Comparison of ENCODE assay signal across 28 mouse cellular contexts in the genomic region with DNA sequence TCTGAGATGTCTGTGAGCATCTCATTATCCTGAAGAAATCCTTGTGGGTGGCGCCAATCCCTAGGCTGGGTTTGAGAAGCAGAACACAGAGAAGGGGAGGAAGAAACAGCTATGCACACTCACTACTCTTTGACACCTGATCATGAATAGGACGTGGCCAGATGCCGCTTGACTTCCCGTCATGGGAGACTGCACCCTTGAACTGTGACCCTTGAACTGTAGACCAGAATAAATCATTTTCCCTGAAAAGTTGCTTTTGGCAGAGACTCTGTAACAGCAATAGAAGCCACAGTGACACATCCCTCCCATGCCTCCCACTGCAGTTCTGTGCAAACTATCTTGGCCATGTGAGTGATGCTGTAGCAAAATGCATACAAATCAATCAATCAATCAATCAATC.
DNase-seq lines count a peak whose midpoint lies in the region; ATAC-seq and TF ChIP-seq lines count a peak whose summit lies in the region.
"Had no signal": no experiment of that assay in that cellular context is flagged by ENCODE, and none has a peak within 500 bp of the region (broad histone marks: within the 10 kb centered on the region; RNA-seq: fewer than 3 reads in every experiment).

No protein-coding gene starts in this region.

- intact Hi-C loops in heart, postnatal 25 days (cut with DNase I): no loop called here

- peak; percentile 50 for DNase-seq in heart, embryonic 10.5 days (ENCODE audit: low spot score)
- no peak for DNase-seq in heart, postnatal 25 days (ENCODE audit: low spot score)
- peak; percentile 72 for DNase-seq in kidney, adult 2 months
- peak; percentile 23 for DNase-seq in ZHBTc4 (ENCODE audit: low read depth, low spot score)
- DNase-seq in kidney, postnatal 0 days (ENCODE audit: low spot score): no peak
- DNase-seq in cerebellum, postnatal 36 days: no peak
- no peak for DNase-seq in lung, postnatal 4 days
- DNase-seq: adrenal gland, postnatal 25 days; cerebellum, adult 11-12 months; cerebellum, adult 9-11 months; gastrocnemius, postnatal 10 days; liver, embryonic 13.5 days; retina, postnatal 1 day; thymus, postnatal 14 days had no signal

- no peak for TF ChIP-seq POLR2A in kidney, adult 2 months (IDR thresholded peaks at IDR 0.05; ENCODE audit: low read depth, low read length)

- TF ChIP-seq CTCF in kidney, adult 2 months (conservative IDR thresholded peaks at IDR 0.05; ENCODE audit: insufficient read depth, insufficient read length, low read depth, low read length): no peak
- TF ChIP-seq CTCF in kidney, postnatal 0 days (IDR thresholded peaks at IDR 0.05; ENCODE audit: low read depth): no peak

- no peak overlapping the region for H3K4me2 ChIP-seq in kidney, embryonic 16.5 days (replicated peaks; ENCODE audit: low read depth, low read length)
- H3K4me2 ChIP-seq in kidney, postnatal 0 days (ENCODE audit: low read length): no peak overlapping the region
- H3K4me2 ChIP-seq: embryonic facial prominence, embryonic 13.5 days; forebrain, embryonic 15.5 days; heart, embryonic 11.5 days; hindbrain, embryonic 14.5 days; limb, embryonic 13.5 days; liver, embryonic 13.5 days; midbrain, embryonic 15.5 days; neural tube, embryonic 15.5 days; stomach, embryonic 15.5 days had no signal

- WGBS in heart, embryonic 10.5 days: 93% methylated on average over 4 of the region's 4 CpGs
- 34% methylated on average over 4 of the region's 4 CpGs for WGBS in kidney, adult 2 months
- WGBS in kidney, embryonic 16.5 days: 39% methylated on average over 4 of the region's 4 CpGs
- 44% methylated on average over 4 of the region's 4 CpGs for WGBS in kidney, postnatal 0 days

- no peaks in the 10 kb centered on the region for H3K36me3 ChIP-seq in heart, embryonic 10.5 days
- no peaks in the 10 kb centered on the region for H3K36me3 ChIP-seq in kidney, adult 2 months (ENCODE audit: control insufficient read depth, insufficient read depth, low read length)
- H3K36me3 ChIP-seq in kidney, embryonic 16.5 days (ENCODE audit: insufficient read depth, low read length): peaks cover 7% of the 10 kb centered on the region; the same call in 1 of the 2 replicates
- H3K36me3 ChIP-seq in kidney, postnatal 0 days (ENCODE audit: insufficient read depth, low read length): no peaks in the 10 kb centered on the region
- H3K36me3 ChIP-seq: forebrain, embryonic 15.5 days; liver, embryonic 13.5 days; midbrain, embryonic 10.5 days; midbrain, embryonic 15.5 days; stomach, embryonic 15.5 days had no signal

- H3K4me3 ChIP-seq in heart, embryonic 10.5 days: no peak overlapping the region
- no peak overlapping the region for H3K4me3 ChIP-seq in kidney, adult 2 months (ENCODE audit: insufficient read depth, low read depth, low read length)
- H3K4me3 ChIP-seq in kidney, embryonic 16.5 days (ENCODE audit: low read length): no peak overlapping the region
- H3K4me3 ChIP-seq in kidney, postnatal 0 days (replicated peaks; ENCODE audit: low read depth, low read length): no peak overlapping the region
- H3K4me3 ChIP-seq: embryonic facial prominence, embryonic 13.5 days; forebrain, embryonic 10.5 days; forebrain, embryonic 15.5 days; limb, embryonic 13.5 days; liver, embryonic 13.5 days; midbrain, embryonic 10.5 days; midbrain, embryonic 15.5 days; neural tube, embryonic 15.5 days; stomach, embryonic 15.5 days had no signal

- no peak for ATAC-seq in kidney, embryonic 16.5 days (ENCODE audit: low FRiP score, low TSS enrichment)
- 0 out of 2 replicates have a peak, but pooled peaks have one; percentile 36 for ATAC-seq in kidney, postnatal 0 days (replicated peaks; ENCODE audit: low FRiP score, low read depth)
- ATAC-seq: forebrain, embryonic 15.5 days; Patski had no signal

- H3K4me1 ChIP-seq in heart, embryonic 10.5 days: no peaks in the 10 kb centered on the region
- no peaks in the 10 kb centered on the region for H3K4me1 ChIP-seq in kidney, adult 2 months (ENCODE audit: control insufficient read depth, insufficient read depth, low read length)
- no peaks in the 10 kb centered on the region for H3K4me1 ChIP-seq in kidney, embryonic 16.5 days (ENCODE audit: insufficient read depth, low read length)
- H3K4me1 ChIP-seq in kidney, postnatal 0 days (replicated peaks; ENCODE audit: insufficient read depth, low read length): no peaks in the 10 kb centered on the region
- H3K4me1 ChIP-seq: embryonic facial prominence, embryonic 13.5 days; limb, embryonic 13.5 days; liver, embryonic 13.5 days; midbrain, embryonic 10.5 days; midbrain, embryonic 15.5 days; stomach, embryonic 15.5 days had no signal

- no peak overlapping the region for H3K9ac ChIP-seq in kidney, embryonic 16.5 days (replicated peaks; ENCODE audit: low read length)
- no peak overlapping the region for H3K9ac ChIP-seq in kidney, postnatal 0 days (ENCODE audit: low read depth, low read length)
- H3K9ac ChIP-seq: embryonic facial prominence, embryonic 13.5 days; forebrain, embryonic 15.5 days; hindbrain, embryonic 14.5 days; limb, embryonic 13.5 days; liver, embryonic 13.5 days; midbrain, embryonic 15.5 days; neural tube, embryonic 15.5 days; stomach, embryonic 15.5 days had no signal

- 0 out of 2 replicates have a peak, but pooled peaks cover 4% of the 10 kb centered on the region for H3K9me3 ChIP-seq in heart, embryonic 10.5 days
- H3K9me3 ChIP-seq in kidney, embryonic 16.5 days (ENCODE audit: low read length): peaks cover 13% of the 10 kb centered on the region
- no peaks in the 10 kb centered on the region for H3K9me3 ChIP-seq in kidney, postnatal 0 days (replicated peaks; ENCODE audit: low read length)
- H3K9me3 ChIP-seq: forebrain, embryonic 15.5 days; G1E; limb, embryonic 13.5 days; liver, embryonic 13.5 days; midbrain, embryonic 15.5 days; neural tube, embryonic 15.5 days; stomach, embryonic 15.5 days had no signal

- no peaks in the 10 kb centered on the region for H3K27me3 ChIP-seq in heart, embryonic 10.5 days (ENCODE audit: insufficient read depth, poor library complexity, severe bottlenecking)
- no peaks in the 10 kb centered on the region for H3K27me3 ChIP-seq in kidney, adult 2 months (replicated peaks; ENCODE audit: control insufficient read depth, insufficient read depth, low read length)
- H3K27me3 ChIP-seq in kidney, embryonic 16.5 days (ENCODE audit: insufficient read depth, low read length): no peaks in the 10 kb centered on the region
- no peaks in the 10 kb centered on the region for H3K27me3 ChIP-seq in kidney, postnatal 0 days (ENCODE audit: insufficient read depth, low read length)
- H3K27me3 ChIP-seq: embryonic facial prominence, embryonic 13.5 days; forebrain, embryonic 15.5 days; limb, embryonic 13.5 days; liver, embryonic 13.5 days; midbrain, embryonic 15.5 days; neural tube, embryonic 15.5 days; Patski; stomach, embryonic 15.5 days had no signal

- H3K27ac ChIP-seq in heart, embryonic 10.5 days: no peak overlapping the region
- H3K27ac ChIP-seq in kidney, adult 2 months (ENCODE audit: insufficient read depth, low read depth, low read length): no peak overlapping the region
- H3K27ac ChIP-seq in kidney, embryonic 16.5 days (ENCODE audit: low read length): no peak overlapping the region
- no peak overlapping the region for H3K27ac ChIP-seq in kidney, postnatal 0 days
- H3K27ac ChIP-seq: embryonic facial prominence, embryonic 13.5 days; forebrain, embryonic 10.5 days; forebrain, embryonic 15.5 days; hindbrain, embryonic 14.5 days; limb, embryonic 13.5 days; liver, embryonic 13.5 days; macrophage; midbrain, embryonic 10.5 days; stomach, embryonic 15.5 days had no signal

Comparison
In these comparisons a context has a peak if more than half of its experiments do, and no peak if none do; other contexts are left out.
1. DNase-seq: peak in heart, embryonic 10.5 days (single experiment), kidney, adult 2 months (single experiment) and ZHBTc4 (single experiment); none in heart, postnatal 25 days (single experiment), kidney, postnatal 0 days (single experiment), cerebellum, postnatal 36 days (0 of 2) and lung, postnatal 4 days (0 of 2).